Mouse (Mus musculus): Measurements from ENCODE around the gene Styxl1. TPM values are rescaled to one million over a fixed set of nuclear protein-coding genes. Genes with fewer than 3 reads are reported as not detected.

Styxl1 gene
- total and polyA plus RNA-seq, 3 experiments: 0.17 TPM; not detected in 2

Other genes starting within 250 kb of the Styxl1 start
- 0.23 and 0.26 TPM in 2 replicates for gene Hip1, start 233.3 kb downstream of the Styxl1 start, total RNA-seq (2012; rRNA removed)
- gene Hip1, start 233.3 kb downstream of the Styxl1 start, polyA plus RNA-seq (2012; ENCODE audit: insufficient read depth in 1 of 2, insufficient read length in 2 of 2, low read depth in 1 of 2, low replicate concordance in 2 of 2, missing spikeins in 1 of 2): under 1 TPM in 1 of 2 experiments, not detected in 1; 0.75 TPM
- gene Ccl26, start 214.8 kb downstream of the Styxl1 start, total RNA-seq (2012; rRNA removed): not detected in 2 replicates
- gene Ccl26, start 214.8 kb downstream of the Styxl1 start, polyA plus RNA-seq (2012; ENCODE audit: insufficient read depth in 1 of 2, insufficient read length in 2 of 2, low read depth in 1 of 2, low replicate concordance in 2 of 2, missing spikeins in 1 of 2): not detected
- gene Ccl24, start 205.3 kb downstream of the Styxl1 start, total RNA-seq (2012; rRNA removed): not detected in 2 replicates
- gene Ccl24, start 205.3 kb downstream of the Styxl1 start, polyA plus RNA-seq (2012; ENCODE audit: insufficient read depth in 1 of 2, insufficient read length in 2 of 2, low read depth in 1 of 2, low replicate concordance in 2 of 2, missing spikeins in 1 of 2): not detected
- gene Rhbdd2, start 145.8 kb downstream of the Styxl1 start, total RNA-seq (2012; rRNA removed): 4.2 and 4.9 TPM in 2 replicates
- 10 to 100 TPM in 1 of 2 experiments, not detected in 1; 29.1 TPM for gene Rhbdd2, start 145.8 kb downstream of the Styxl1 start, polyA plus RNA-seq (2012; ENCODE audit: insufficient read depth in 1 of 2, insufficient read length in 2 of 2, low read depth in 1 of 2, low replicate concordance in 2 of 2, missing spikeins in 1 of 2)
- 40.3 and 40.4 TPM in 2 replicates for gene Por, start 108.4 kb downstream of the Styxl1 start, total RNA-seq (2012; rRNA removed)
- 10 to 100 TPM in 1 of 2 experiments, not detected in 1; 64.4 TPM for gene Por, start 108.4 kb downstream of the Styxl1 start, polyA plus RNA-seq (2012; ENCODE audit: insufficient read depth in 1 of 2, insufficient read length in 2 of 2, low read depth in 1 of 2, low replicate concordance in 2 of 2, missing spikeins in 1 of 2)
- 19.6 and 20.2 TPM in 2 replicates for gene Tmem120a, start 33.9 kb downstream of the Styxl1 start, total RNA-seq (2012; rRNA removed)
- gene Tmem120a, start 33.9 kb downstream of the Styxl1 start, polyA plus RNA-seq (2012; ENCODE audit: insufficient read depth in 1 of 2, insufficient read length in 2 of 2, low read depth in 1 of 2, low replicate concordance in 2 of 2, missing spikeins in 1 of 2): 10 to 100 TPM in 1 of 2 experiments, not detected in 1; 38.8 TPM
- 207 and 241 TPM in 2 replicates for gene Mdh2, start 95 bp upstream of the Styxl1 start, total RNA-seq (2012; rRNA removed)
- gene Mdh2, start 95 bp upstream of the Styxl1 start, polyA plus RNA-seq (2012; ENCODE audit: insufficient read depth in 1 of 2, insufficient read length in 2 of 2, low read depth in 1 of 2, low replicate concordance in 2 of 2, missing spikeins in 1 of 2): 1,000 to 10,000 TPM in 1 of 2 experiments, 100 to 1,000 TPM in 1; 465 to 1,097 TPM
- not detected in 2 replicates for gene Srrm3, start 28.5 kb upstream of the Styxl1 start, total RNA-seq (2012; rRNA removed)
- not detected for gene Srrm3, start 28.5 kb upstream of the Styxl1 start, polyA plus RNA-seq (2012; ENCODE audit: insufficient read depth in 1 of 2, insufficient read length in 2 of 2, low read depth in 1 of 2, low replicate concordance in 2 of 2, missing spikeins in 1 of 2)
- gene Hspb1, start 109.5 kb upstream of the Styxl1 start, total RNA-seq (2012; rRNA removed): not detected in 2 replicates
- gene Hspb1, start 109.5 kb upstream of the Styxl1 start, polyA plus RNA-seq (2012; ENCODE audit: insufficient read depth in 1 of 2, insufficient read length in 2 of 2, low read depth in 1 of 2, low replicate concordance in 2 of 2, missing spikeins in 1 of 2): not detected
- 109 and 116 TPM in 2 replicates for gene Ywhag, start 156.2 kb upstream of the Styxl1 start, total RNA-seq (2012; rRNA removed)
- gene Ywhag, start 156.2 kb upstream of the Styxl1 start, polyA plus RNA-seq (2012; ENCODE audit: insufficient read depth in 1 of 2, insufficient read length in 2 of 2, low read depth in 1 of 2, low replicate concordance in 2 of 2, missing spikeins in 1 of 2): 100 to 1,000 TPM; 268 to 295 TPM
- gene Ssc4d, start 196.1 kb upstream of the Styxl1 start, total RNA-seq (2012; rRNA removed): 0.95 and 1.1 TPM in 2 replicates
- 1 to 10 TPM in 1 of 2 experiments, not detected in 1; 2.1 TPM for gene Ssc4d, start 196.1 kb upstream of the Styxl1 start, polyA plus RNA-seq (2012; ENCODE audit: insufficient read depth in 1 of 2, insufficient read length in 2 of 2, low read depth in 1 of 2, low replicate concordance in 2 of 2, missing spikeins in 1 of 2)
- gene Zp3, start 201.7 kb upstream of the Styxl1 start, total RNA-seq (2012; rRNA removed): not detected in 2 replicates
- gene Zp3, start 201.7 kb upstream of the Styxl1 start, polyA plus RNA-seq (2012; ENCODE audit: insufficient read depth in 1 of 2, insufficient read length in 2 of 2, low read depth in 1 of 2, low replicate concordance in 2 of 2, missing spikeins in 1 of 2): not detected
- gene Dtx2, start 216.4 kb upstream of the Styxl1 start, total RNA-seq (2012; rRNA removed): 11.4 and 11.9 TPM in 2 replicates
- gene Dtx2, start 216.4 kb upstream of the Styxl1 start, polyA plus RNA-seq (2012; ENCODE audit: insufficient read depth in 1 of 2, insufficient read length in 2 of 2, low read depth in 1 of 2, low replicate concordance in 2 of 2, missing spikeins in 1 of 2): 10 to 100 TPM in 1 of 2 experiments, not detected in 1; 17.2 TPM

All from MEL (cell line).